Mouse (Mus musculus): ENCODE data around the gene 2900026A02Rik.
"Not testable (repeated sequence)": the region's sequence is repeated elsewhere in the genome, so short reads cannot be mapped to it uniquely, and the experiment has no call there.

Gene 2900026A02Rik

GRCm38 (mm10) chr5:113119861-113120465, 101.1 kb downstream of the 2900026A02Rik start:
- DNase-seq = peak; percentile 79

DNA sequence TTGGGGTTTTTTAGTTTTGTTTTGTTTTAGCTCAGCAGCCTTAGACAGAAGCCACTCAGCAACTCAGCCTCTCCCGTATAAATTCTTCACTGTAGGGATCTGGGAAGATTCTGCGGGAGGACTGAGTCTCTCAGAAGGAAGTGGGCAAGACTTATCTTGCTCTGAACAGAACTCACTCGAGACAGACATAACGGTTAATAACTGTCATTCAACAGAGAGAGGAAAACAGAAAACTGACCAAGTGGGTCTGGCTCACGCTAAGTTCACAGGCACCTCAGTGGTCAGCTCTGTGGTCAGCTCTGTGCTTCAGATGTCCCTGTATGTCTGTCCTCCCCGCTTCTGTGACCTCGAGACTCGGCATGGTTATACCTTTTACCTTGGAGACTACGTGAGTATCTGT, 101.7 kb downstream of the 2900026A02Rik start:
- no peak for DNase-seq

DNA sequence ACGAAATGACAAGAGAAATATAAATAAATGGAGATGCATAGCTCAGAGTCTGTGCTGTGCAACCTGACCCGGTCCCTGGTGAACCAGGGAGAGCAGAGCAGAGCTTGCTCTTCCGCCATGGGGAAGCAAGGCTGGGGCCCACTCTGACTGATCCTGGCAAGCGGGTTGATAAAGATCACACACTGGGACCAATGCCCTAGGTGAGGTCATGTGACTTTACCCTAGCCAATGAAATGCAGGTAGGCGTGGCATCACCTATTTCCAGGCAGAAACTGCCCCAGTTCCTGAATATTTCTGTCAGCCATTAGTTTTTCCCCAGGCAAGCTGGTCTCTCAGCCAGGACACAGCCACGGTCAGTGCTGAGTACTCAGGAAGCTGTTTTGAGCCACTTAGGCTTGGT, 102.3 kb downstream of the 2900026A02Rik start:
- DNase-seq = no peak

GRCm38 (mm10) chr5:113117361-113117760, 103.7 kb downstream of the 2900026A02Rik start:
- no peak for DNase-seq

GRCm38 (mm10) chr5:113115896-113116295, 105.1 kb downstream of the 2900026A02Rik start:
- no peak for DNase-seq

DNA sequence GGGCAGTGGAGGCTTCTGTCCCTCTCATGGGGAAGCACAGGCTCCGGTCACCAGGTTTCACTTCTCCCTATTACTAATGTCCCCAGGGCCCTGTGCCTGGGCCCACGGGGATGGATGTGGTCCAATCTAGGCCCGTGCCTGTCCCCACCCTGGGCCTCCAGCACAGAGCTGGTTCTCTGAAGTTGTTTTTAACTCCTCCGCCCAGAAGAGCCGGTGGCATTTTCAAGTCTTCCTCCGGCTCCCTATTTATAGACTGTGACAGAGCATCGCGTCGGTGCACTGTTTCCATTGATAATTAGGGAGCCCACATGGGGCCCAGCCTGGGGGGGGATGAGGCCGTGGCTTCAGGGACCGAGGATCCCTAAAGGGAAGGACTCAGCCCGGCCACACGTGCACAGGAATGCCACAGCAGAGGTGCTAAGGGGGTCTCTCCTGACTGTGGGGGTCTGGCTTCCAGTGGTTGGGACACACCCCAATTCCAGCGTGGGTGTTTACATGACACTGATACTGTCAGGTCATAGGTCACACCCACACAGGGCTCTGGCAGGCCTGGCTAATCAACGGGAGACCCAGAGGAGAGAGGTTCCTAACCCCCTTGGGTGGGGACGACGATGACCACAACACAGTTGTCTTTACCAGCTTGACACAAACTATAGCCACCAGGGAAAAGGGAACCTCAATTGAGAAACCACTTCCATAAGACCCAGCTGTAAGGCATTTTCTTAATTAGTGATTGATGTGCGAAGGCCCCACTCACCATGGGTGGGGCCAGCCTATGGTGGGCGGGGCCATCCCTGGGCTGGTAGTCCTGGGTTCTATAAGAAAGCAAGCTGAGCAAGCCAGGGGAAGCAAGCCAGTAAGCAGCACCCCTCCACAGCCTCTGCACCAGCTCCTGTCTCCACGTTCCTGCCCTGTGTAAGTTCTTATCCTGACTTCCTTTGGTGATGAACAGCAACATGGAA, 106.5 kb downstream of the 2900026A02Rik start:
- DNase-seq = peak; percentile 62

DNA sequence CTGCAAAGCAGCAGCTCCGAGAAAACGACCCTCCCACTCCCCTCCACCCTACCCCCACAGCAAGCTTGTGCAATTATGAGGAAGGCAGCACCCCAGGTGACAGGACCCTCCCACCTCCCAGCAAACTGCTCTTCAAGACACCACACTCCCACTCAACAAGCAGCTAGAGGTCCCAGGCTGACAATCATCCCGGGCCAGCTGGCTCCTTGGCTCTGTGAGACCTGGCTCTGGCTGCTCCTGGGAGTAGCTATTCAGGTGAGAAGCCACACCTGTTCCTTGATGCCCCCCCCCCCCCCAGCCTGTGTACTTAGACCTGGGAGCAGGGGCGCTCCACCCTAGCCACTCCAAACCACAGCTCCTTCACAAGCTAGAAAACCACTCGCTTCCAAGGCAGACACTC, 107.9 kb downstream of the 2900026A02Rik start:
- DNase-seq = no peak

- no peak for DNase-seq
These were observed 109.7 kb downstream of the 2900026A02Rik start for GRCm38 (mm10) chr5:113111336-113111735.

DNA sequence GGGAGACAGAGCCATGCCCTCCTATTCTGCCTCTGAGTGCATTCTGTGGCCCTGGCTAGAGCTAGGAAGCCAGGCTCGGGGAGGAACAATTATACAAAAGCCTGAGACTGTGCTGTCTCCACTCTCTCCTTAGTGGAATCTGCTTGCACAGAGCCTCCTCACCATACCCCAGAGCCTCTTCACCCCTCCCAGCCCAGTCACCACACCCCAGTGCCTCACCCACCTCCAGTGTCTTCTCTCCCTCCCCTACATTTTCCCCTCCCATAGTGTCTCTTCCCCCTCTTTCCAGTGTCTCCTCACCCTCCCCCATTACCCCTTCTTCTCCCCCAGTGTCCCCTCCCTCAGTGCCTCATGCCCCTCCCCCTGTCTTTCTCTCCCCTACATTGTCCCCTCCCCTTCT, 110.1 kb downstream of the 2900026A02Rik start:
- no peak for DNase-seq

DNA sequence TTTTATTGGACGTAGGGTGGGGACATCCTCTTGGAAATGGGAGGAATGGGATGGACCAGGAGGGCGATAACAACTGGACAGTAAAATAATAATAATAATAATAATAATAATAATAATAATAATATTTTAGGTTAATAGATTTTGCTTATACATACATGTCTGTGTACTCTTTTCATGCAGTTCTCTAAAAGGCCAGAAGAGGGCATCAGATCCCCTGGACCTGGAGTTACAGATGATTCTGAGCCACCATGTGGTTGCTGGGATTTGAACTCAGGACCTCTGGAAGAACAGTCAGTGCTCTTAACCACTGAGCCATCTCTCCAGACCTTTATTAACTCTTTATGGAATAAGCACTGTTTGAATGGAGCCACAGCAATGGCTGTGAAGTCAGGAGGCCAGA, 111.4 kb downstream of the 2900026A02Rik start:
- DNase-seq = not testable (repeated sequence)

DNA sequence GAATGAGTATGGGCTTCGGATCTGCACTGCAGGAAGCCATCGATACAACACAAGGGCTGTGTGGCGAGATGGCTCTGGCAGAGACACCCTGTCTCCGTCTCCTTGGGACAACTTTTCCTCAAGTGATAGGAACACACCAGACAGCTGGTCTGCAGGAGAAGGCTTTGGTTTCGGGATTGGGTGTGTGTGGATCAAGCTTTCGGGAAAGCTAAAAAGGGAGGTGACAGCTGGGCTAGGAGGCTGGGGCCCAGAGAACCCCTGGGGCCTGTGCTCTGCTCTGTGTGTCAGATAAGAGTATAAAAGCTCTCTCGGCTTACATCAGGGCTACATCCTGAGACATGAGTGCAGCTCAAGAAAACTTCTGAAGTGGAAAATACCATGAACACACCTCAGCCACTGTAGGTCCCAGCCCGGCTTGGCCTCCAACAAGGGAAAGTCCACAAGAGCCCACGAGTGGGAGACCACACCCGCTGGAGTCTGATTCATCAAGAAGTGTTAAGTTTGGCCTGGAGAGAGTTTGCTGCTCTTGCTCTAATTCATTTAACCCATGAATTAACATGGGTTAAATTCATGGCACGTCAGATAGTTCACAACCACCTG, 112.8 kb downstream of the 2900026A02Rik start:
- DNase-seq = no peak

DNA sequence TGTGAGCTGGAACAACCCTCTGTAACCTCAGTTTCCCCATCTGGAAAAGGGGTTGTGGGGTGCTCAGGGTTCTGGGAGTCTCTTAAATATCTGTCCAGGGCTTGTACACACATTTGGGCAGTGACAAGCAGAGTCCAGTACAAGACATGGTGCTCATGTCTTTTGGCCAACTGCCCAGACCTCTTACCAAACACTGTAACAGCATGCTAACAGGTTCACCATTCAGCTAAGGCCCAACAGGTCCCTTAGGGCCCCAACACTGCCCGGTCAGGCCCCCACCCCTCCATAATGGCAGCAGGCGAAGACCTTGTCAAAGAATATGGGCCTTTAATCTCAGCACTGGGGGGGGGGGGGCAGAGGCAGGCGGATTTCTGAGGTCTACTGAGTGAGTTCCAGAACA, 113.3 kb downstream of the 2900026A02Rik start:
- no peak for DNase-seq

DNA sequence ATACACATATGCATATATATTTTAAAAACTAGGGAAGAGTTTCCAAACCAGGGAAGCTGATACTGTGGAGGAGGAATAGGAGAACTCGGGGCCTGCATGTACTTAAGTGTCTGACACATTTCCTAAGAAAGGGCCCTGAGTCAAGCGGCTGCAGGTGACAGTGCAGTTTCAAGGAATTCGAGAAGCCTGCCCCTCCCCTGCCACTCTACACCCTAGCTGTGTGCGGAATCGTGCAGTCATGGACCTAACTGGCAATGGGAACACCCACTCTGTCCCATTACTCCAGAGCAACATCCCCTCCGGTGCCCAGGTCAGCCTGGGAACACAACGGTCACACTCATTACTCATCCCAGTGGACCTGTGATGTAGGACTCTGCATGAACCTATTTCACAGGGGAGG, 114.4 kb downstream of the 2900026A02Rik start:
- DNase-seq = no peak

- DNase-seq = no peak
These were observed 115.6 kb downstream of the 2900026A02Rik start for GRCm38 (mm10) chr5:113105481-113105880.

GRCm38 (mm10) chr5:113105035-113105434, 116.0 kb downstream of the 2900026A02Rik start:
- no peak for DNase-seq

DNA sequence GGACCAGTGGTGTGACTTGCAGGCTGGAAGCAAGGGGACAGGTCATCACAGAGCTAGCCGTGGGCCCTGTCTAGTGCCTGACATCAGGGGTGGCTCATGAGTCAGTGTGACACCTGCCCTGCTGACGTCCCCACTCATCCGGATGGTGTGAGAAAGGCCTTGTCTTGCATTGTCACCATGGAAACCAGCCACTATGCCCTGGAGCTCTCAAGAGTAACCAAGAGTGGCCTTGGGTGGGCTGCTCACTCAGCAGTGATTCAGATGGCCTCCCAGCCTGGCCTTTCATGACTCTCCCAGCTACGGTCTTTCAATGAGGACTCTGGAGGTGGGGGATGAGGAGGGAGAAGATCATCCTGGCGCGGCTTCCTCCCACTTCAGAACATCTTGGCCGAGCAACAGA, 118.6 kb downstream of the 2900026A02Rik start:
- no peak for DNase-seq

DNA sequence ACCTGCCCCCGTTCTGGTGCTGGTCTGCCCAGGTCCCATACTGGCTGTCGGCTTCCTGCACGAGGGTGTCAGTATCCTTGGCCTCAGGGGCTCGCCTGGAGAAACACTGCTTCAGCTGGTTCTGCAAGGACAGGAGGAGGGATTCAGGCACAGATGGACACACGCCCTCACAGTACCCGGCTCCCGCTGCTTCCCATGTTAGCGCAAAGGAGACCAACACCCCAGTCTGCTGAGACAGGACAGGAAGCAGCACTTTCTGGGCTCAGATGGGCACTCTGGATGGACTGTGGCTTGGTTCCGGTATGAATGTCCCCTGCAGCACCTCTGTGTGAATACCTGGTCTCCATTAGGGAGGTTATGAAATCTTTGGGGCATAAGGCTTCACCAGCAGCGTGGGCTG, 119.6 kb downstream of the 2900026A02Rik start:
- DNase-seq = no peak

GRCm38 (mm10) chr5:113100422-113100821, 120.6 kb downstream of the 2900026A02Rik start:
- no peak for DNase-seq

GRCm38 (mm10) chr5:113099546-113099945, 121.5 kb downstream of the 2900026A02Rik start:
- peak; percentile 87 for DNase-seq

DNA sequence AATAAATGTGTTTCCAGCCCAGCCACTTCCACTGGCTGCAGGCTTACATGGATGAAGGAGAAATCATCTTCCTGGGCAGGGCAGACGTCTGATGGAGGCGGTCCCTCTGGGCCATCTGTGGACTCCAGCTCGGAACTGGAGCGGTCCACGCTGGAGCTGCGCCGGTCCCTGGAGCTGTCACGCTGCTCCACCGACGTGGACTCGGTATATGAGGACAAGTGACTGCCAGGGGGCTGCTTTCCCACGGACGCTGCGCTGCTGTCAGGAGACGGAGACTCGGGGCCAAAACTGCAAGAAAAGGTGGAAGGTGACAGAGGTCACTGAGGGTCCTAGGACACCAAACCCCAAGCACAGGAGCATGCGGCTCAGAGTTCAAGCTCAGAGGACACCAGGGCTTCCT, 123.5 kb downstream of the 2900026A02Rik start:
- no peak for DNase-seq

DNA sequence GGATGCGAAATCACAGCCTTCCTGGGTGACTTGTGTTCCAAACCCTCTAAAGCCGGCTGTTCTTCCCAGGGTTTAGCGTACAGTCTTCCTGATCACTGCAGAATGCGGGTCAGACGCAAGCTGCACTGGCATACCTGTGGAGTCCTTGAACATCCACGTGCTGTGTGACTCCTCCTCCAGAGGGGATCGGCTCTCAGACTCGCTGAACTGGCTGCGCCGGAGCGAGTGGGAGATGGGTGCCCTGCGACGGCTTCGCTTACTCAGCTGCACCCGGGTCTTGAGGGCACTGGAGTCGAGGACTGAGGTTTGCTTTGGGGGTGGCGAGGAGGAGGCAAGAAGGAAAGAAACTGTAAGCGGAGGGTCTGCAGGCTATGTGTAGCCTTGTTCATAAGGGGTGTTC, 125.6 kb downstream of the 2900026A02Rik start:
- DNase-seq = no peak

GRCm38 (mm10) chr5:113092406-113092805, 128.6 kb downstream of the 2900026A02Rik start:
- DNase-seq = no peak

DNA sequence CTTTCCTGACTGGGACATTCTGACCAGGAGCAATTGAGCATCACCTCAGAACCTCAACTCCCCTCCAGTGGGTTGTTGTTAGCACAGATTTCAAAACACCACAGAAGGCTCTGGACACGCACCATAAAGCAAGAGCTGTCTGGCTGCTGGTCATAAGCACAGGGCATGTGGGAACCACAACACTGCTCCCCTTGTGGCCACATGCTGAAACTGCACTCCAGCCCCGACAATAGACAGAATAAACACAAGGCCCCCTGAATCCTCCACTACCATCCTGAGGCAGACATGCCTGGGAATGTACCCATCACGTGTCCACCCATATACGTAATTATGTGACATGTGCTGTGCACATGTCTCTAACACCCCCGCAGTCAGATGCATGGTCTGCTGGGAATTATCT, 129.9 kb downstream of the 2900026A02Rik start:
- DNase-seq = no peak

DNA sequence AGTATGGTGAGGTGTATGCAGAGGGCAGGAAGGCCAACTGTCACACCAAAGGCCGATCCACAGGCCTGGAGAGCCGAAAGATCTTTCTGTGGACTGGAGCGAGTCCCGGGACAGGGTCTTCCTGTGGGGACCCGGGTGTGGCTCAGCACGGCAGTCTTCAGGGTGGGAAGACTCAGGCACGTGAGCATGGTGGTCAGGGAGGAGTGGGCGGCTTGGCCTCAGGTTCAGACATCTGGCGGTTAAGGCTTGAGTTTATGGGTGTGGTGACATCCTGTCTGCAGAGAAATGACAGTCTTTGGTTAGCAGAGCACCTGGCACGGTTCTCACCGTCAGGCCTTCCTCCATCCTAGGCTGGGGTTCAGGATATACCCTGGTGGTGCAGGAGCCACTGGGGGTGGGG, 130.3 kb downstream of the 2900026A02Rik start:
- no peak for DNase-seq
